ENCODE assay signal across 11 mouse cellular contexts in the genomic region with DNA sequence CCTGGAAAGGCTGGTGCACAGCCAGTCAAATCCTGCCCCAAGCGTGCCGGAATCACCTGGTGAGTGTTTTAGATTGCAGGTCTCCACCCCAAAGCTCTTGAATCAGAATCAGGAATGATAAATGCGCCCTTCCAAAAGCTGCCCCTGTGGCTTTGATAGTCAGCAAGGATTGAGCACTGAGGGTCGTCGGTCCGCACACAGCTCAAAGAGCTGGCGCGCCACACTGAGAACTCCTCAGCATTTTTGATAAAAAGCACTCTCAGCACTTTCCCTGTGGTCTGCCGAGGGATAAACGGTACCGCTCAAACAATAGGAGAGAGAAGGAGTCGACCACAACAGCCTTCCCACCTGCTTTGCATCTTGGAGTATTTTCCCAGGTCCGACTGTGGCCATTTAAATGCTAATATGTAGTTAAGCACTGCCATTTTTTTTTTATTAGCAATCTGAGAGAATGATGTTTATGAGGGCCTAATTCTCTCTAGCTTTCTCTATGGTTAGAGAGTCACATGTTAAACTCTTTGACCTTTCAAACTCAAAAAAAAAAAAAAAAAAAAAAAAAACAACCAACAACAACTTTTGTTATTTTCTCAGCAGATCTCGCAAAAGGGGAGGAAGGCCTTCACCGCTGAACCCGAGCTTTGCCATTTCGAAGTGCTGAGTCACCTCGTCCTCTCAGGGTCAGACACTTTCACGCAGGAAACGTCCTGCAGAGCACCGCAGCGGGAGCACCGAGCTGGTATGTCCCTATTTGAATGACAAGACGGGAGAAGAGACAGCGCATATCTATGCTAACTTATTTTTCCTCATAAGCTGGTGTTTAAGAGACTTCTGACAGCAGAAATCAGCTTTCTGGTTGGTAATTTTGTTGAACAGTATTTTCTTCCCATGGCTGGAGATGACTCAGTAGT. TPM values are rescaled to one million over a fixed set of nuclear protein-coding genes. Genes with fewer than 3 reads are reported as not detected.
A peak's percentile ranks its signal among the peaks of the same experiment; 100 is the strongest.
DNase-seq lines count a peak whose midpoint lies in the region; ATAC-seq and TF ChIP-seq lines count a peak whose summit lies in the region.
"Had no signal": no experiment of that assay in that cellular context is flagged by ENCODE, and none has a peak within 500 bp of the region (broad histone marks: within the 10 kb centered on the region; RNA-seq: fewer than 3 reads in every experiment).

No protein-coding gene starts in this region.

- TF ChIP-seq POLR2A in kidney, adult 2 months (IDR thresholded peaks at IDR 0.05; ENCODE audit: low read depth, low read length) = no peak

- H3K36me3 ChIP-seq in kidney, adult 2 months (ENCODE audit: control insufficient read depth, insufficient read depth, low read length) = no peaks in the 10 kb centered on the region
- H3K36me3 ChIP-seq in ES-E14 (ENCODE audit: control insufficient read depth, insufficient read depth, low read length, poor library complexity, severe bottlenecking) = no peaks in the 10 kb centered on the region

- ATAC-seq in megakaryocyte, adult 5-6 weeks (ENCODE audit: poor library complexity, severe bottlenecking) = peak; percentile 65

- DNase-seq in kidney, adult 2 months = peak; percentile 22
- DNase-seq in kidney, adult 9 months = no peak
- DNase-seq in ES-E14 (ENCODE audit: low read depth, low spot score) = peak; percentile 78
- DNase-seq in adrenal gland, postnatal 36 days = peak; percentile 78
- no peak for DNase-seq in right cerebral cortex, postnatal 36 days (ENCODE audit: low spot score in 2 of 2)
- DNase-seq in frontal cortex, postnatal 25 days (ENCODE audit: low spot score in 2 of 2) = no peak
- DNase-seq in thymus, postnatal 36 days = no peak
- DNase-seq: cerebellum, postnatal 10 days; spleen, adult 18-20 months had no signal

- no peak overlapping the region for H3K4me3 ChIP-seq in kidney, adult 2 months (ENCODE audit: insufficient read depth, low read depth, low read length)
- peak overlapping the region; percentile 34 to 37 for H3K4me3 ChIP-seq in ES-E14 (ENCODE audit: insufficient read depth in 1 of 2, low read depth in 1 of 2, low read length in 2 of 2, poor library complexity in 1 of 2, severe bottlenecking in 1 of 2)

- peak overlapping the region; percentile 72 for H3K9ac ChIP-seq in ES-E14 (ENCODE audit: insufficient read depth, low read depth, low read length, poor library complexity, severe bottlenecking)

- in situ Hi-C loops in ES-E14 (cut with MboI; ENCODE audit: low sequenced_read_pairs in 2 of 2, unreplicated experiment in 2 of 2) = no loop called here

- H3K9me3 ChIP-seq in ES-E14 (ENCODE audit: control insufficient read depth, insufficient read depth, low read depth, low read length) = no peaks in the 10 kb centered on the region

- H3K4me1 ChIP-seq in kidney, adult 2 months (ENCODE audit: control insufficient read depth, insufficient read depth, low read length) = no peaks in the 10 kb centered on the region
- peaks cover 20 to 38% of the 10 kb centered on the region in 2 experiments for H3K4me1 ChIP-seq in ES-E14 (ENCODE audit: control insufficient read depth in 2 of 2, insufficient read depth in 2 of 2, low read length in 2 of 2, poor library complexity in 1 of 2)

- no peak for TF ChIP-seq CTCF in kidney, adult 2 months (conservative IDR thresholded peaks at IDR 0.05; ENCODE audit: insufficient read depth, insufficient read length, low read depth, low read length)

- WGBS in kidney, adult 2 months = 39% methylated on average over 25 of the region's 25 CpGs

- H3K27ac ChIP-seq in kidney, adult 2 months (ENCODE audit: insufficient read depth, low read depth, low read length) = no peak overlapping the region
- peak overlapping the region; percentile 99 for H3K27ac ChIP-seq in ES-E14 (ENCODE audit: insufficient read depth, low read depth, low read length, poor library complexity, severe bottlenecking)
- H3K27ac ChIP-seq: kidney, postnatal 0 days had no signal

- H3K27me3 ChIP-seq in kidney, adult 2 months (replicated peaks; ENCODE audit: control insufficient read depth, insufficient read depth, low read length) = no peaks in the 10 kb centered on the region

TF ChIP-seq in ES-E14, 5 proteins besides CTCF, POLR2A, EP300 and RAD21:
- TF ChIP-seq ZC3H11A (IDR thresholded peaks at IDR 0.05; ENCODE audit: borderline replicate concordance, low read depth, low read length) (no peak), HCFC1 (IDR thresholded peaks at IDR 0.05; ENCODE audit: borderline replicate concordance, insufficient read depth, low read length) (no peak), ZNF384 (IDR thresholded peaks at IDR 0.05; ENCODE audit: low read depth, low read length) (peak; percentile 98), CHD2 (IDR thresholded peaks at IDR 0.05; ENCODE audit: low read depth, low read length) (peak; percentile 35; the same call in 1 of the 2 replicates), MAFK (IDR thresholded peaks at IDR 0.05; ENCODE audit: insufficient read depth, low read depth, low read length) (peak; percentile 97)

RNA-seq across cellular contexts. Expression of gene Zfp281, which starts 50.1 kb away (rescaled TPM):
- polyA plus RNA-seq in kidney, adult 2 months (2012; rRNA removed) = 1.8 and 2.3 TPM in 2 replicates
- 65.0 and 65.5 TPM in 2 replicates for total RNA-seq in ES-E14 (2012; rRNA removed)
- 10 to 100 TPM; 15.6 to 19.3 TPM for total RNA-seq in adrenal gland, postnatal 36 days (2021)
- total RNA-seq in megakaryocyte, adult 5-6 weeks (2015) = 17.0 and 19.9 TPM in 2 replicates
- 18.9 and 21.0 TPM in 2 replicates for total RNA-seq in megakaryocyte, adult 5-6 weeks (2017)

Comparison
In these comparisons a context has a peak if more than half of its experiments do, and no peak if none do; other contexts are left out.
1. DNase-seq: peak in kidney, adult 2 months (single experiment), ES-E14 (single experiment) and adrenal gland, postnatal 36 days (2 of 2); none in kidney, adult 9 months (single experiment), right cerebral cortex, postnatal 36 days (0 of 2), frontal cortex, postnatal 25 days (0 of 2) and thymus, postnatal 36 days (0 of 2).